In genomic region chr3:145648991-145649851, GRCm38 (mm10) we compare ENCODE assay signal across 8 mouse cellular contexts. TPM values are rescaled to one million over a fixed set of nuclear protein-coding genes. Genes with fewer than 3 reads are reported as not detected.
DNase-seq lines count a peak whose midpoint lies in the region; ATAC-seq and TF ChIP-seq lines count a peak whose summit lies in the region.

No protein-coding gene starts in this region.

- peak; percentile 21; the same call in 1 of the 2 replicates for ATAC-seq in granulocyte monocyte progenitor cell, adult 5-6 weeks (replicated peaks; ENCODE audit: poor library complexity, severe bottlenecking)

- H3K27ac ChIP-seq in cortical plate, adult 2 months (ENCODE audit: insufficient read depth, low read length) = 0 out of 2 replicates have a peak overlapping the region, but pooled peaks have one; percentile 42

- peak; percentile 71 to 86 for DNase-seq in adrenal gland, adult (ENCODE audit: inconsistent age in 2 of 2, low spot score in 1 of 2)
- no peak for DNase-seq in adrenal gland, adult 8-10 months
- DNase-seq in kidney, adult 11 months = peak; percentile 68
- peak; percentile 64 for DNase-seq in lung, adult 2 months
- peak; percentile 63 for DNase-seq in retina, embryonic 14.5 days (ENCODE audit: low spot score)
- DNase-seq in thymus, postnatal 0 days (ENCODE audit: low spot score) = no peak

- no peak for TF ChIP-seq POLR2A in cortical plate, adult 2 months (IDR thresholded peaks at IDR 0.05; ENCODE audit: extremely low read depth, insufficient read depth, low read length)
- TF ChIP-seq POLR2A in lung, adult 2 months (IDR thresholded peaks at IDR 0.05; ENCODE audit: borderline replicate concordance, extremely low read depth, low read depth, low read length) = peak; percentile 47; the same call in 1 of the 2 replicates

- WGBS in lung, adult 2 months = 2% methylated on average over 49 of the region's 49 CpGs

- peaks cover 2% of the 10 kb centered on the region; the same call in 1 of the 2 replicates for H3K4me1 ChIP-seq in cortical plate, adult 2 months (ENCODE audit: control insufficient read depth, insufficient read depth, low read length)
- H3K4me1 ChIP-seq in lung, adult 2 months (ENCODE audit: control insufficient read depth, insufficient read depth, low read length) = peaks cover 8% of the 10 kb centered on the region

- no peak for TF ChIP-seq CTCF in cortical plate, adult 2 months (IDR thresholded peaks at IDR 0.05; ENCODE audit: extremely low read depth, insufficient read depth, low read length)
- no peak for TF ChIP-seq CTCF in lung, adult 2 months (IDR thresholded peaks at IDR 0.05; ENCODE audit: insufficient read depth, low read length)

- peak overlapping the region; percentile 41 for H3K4me3 ChIP-seq in cortical plate, adult 2 months (ENCODE audit: insufficient read depth, low read length)
- peak overlapping the region; percentile 81 for H3K4me3 ChIP-seq in lung, adult 2 months (replicated peaks; ENCODE audit: extremely low read depth, low read depth, low read length)

RNA-seq across cellular contexts. Expression of gene Ccn1, which starts 0.6 kb away (rescaled TPM):
- total RNA-seq in adrenal gland, adult 8-10 months (2022) = 10 to 100 TPM in 2 of 4 experiments, 1 to 10 TPM in 2; 7.9 to 16.9 (median 11.3) TPM
- polyA plus RNA-seq in cortical plate, adult 2 months (2012; rRNA removed) = 9.5 and 16.5 TPM in 2 replicates
- total RNA-seq in granulocyte monocyte progenitor cell, adult 5-6 weeks (2014; fragmentation: Nextera tagmentation) = not detected in 2 replicates
- total RNA-seq in granulocyte monocyte progenitor cell, adult 5-6 weeks (2017) = not detected in 2 replicates
- 79.9 and 102 TPM in 2 replicates for polyA plus RNA-seq in lung, adult 2 months (2012; rRNA removed)
- 5.7 and 8.0 TPM in 2 replicates for polyA plus RNA-seq in thymus, postnatal 0 days (2015; fragmentation: Nextera tagmentation; extraction: Ambion mirVana)

Comparison
In these comparisons a context has a peak if more than half of its experiments do, and no peak if none do; other contexts are left out.
1. DNase-seq: peak in adrenal gland, adult (2 of 2), kidney, adult 11 months (single experiment), lung, adult 2 months (single experiment) and retina, embryonic 14.5 days (single experiment); none in adrenal gland, adult 8-10 months (single experiment) and thymus, postnatal 0 days (single experiment).